Mouse (Mus musculus): Measurements from ENCODE around the gene Olfr317.
"Not testable (repeated sequence)": the region's sequence is repeated elsewhere in the genome, so short reads cannot be mapped to it uniquely, and the experiment has no call there.

Gene Olfr317

DNA sequence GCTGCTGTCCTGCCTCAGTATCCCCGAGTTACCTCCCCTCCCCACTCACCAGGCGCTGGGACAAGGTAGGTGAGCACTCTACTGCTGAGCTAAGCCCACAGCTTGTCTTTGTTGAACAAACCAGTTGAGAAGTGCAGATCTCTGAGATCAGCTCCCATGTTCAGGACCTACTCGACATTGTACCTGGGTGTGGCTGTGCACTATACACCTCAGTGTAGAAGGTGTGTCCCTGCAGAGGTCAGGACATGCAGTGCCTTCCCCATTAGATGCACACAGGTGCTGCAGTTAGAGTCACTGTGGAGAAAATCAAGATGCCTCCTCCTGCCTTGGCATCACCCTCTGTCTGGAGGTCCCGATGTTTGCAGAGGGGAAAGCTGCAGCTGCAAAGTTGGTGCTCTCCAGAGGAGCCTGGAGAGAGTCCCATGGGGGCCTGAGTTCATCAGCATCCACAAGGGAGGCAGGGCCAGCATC, at the start of gene Olfr317:
Gene Olfr317, minus strand, starts transcription at position 421 of the 471 bp plus-strand sequence.
- no peak for DNase-seq

GRCm38 (mm10) chr11:58788346-58788745, 49.3 kb upstream of the Olfr317 start:
- no peak for DNase-seq

- DNase-seq, result no peak
These were observed 48.6 kb upstream of the Olfr317 start for GRCm38 (mm10) chr11:58787651-58788050.

GRCm38 (mm10) chr11:58784182-58784581, 45.2 kb upstream of the Olfr317 start:
- no peak for DNase-seq

DNA sequence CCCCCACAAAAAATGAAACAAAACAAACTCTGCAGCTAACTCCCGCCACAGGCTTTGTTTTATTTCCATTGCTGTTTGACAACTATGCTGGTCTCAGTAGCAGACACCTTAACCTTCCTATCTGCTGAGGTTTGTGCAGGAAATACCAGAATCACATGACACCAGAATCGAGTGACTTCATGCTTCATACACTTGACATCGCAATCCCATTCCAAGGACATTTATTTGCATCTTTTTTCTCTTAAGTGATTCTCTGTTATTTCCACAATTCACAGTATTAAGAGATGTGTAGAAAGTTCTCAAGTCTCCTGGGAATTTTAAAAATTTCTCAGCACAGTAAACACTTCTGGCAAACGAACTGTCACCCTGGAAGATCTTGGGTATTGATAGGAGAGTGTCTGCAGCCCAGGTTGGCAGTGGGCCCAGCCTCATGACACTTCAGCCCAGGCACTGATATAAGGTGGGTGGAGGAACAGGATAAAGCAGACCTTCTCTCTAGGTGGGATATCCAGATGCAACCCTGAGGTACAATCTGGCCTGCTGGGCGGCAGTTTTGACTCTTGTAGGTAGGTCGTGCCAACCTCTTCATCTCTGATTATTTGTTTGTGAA, 43.6 kb upstream of the Olfr317 start, which contains the start of gene Olfr314:
Gene Olfr314, plus strand, starts transcription at position 473 of the 610 bp plus-strand sequence.
- DNase-seq, result no peak

DNA sequence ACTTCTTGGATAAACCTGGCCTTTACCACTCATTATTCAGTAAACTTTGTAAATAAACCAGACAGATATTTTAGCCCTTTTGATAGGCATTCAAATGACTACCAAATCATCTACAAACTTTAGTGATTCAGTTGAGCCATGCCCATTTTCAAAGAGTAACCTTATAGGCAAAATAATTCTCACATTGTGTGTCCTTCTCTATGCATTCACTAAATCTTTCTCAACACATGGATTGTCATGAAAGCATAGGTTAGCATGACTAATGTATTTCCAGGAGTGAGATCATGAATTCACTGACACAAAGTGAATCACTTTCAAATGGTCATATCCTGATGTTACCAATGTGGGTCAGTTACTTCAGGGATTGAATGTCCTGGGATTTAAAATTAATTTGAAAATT, 33.9 kb upstream of the Olfr317 start, which contains the start of gene Olfr315:
Gene Olfr315, plus strand, starts transcription at position 301 of the 400 bp plus-strand sequence.
- no peak for DNase-seq

DNA sequence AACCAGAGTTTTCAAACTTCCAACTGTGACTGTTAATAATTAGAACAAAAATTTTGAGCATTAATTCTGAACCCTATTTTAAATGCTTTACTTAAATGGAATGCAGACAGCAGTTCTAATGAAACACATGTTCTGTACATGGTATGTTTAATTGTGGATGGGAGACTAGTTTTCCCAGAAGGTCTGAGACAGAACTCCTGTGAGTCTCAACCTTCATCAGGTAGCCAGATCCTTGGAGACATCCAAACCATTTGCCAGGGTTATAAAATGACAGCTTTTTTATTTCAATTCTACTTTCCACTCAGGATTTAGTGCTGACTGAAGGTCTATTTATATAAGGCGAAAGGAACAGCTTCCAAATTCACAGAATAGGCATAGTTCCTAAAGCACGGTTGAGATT, 13.4 kb upstream of the Olfr317 start, which contains the start of gene Olfr316:
Gene Olfr316, plus strand, starts transcription at position 301 of the 400 bp plus-strand sequence.
- DNase-seq, result no peak

GRCm38 (mm10) chr11:58751096-58751495, 12.1 kb upstream of the Olfr317 start:
- DNase-seq, result not testable (repeated sequence)

GRCm38 (mm10) chr11:58733372-58733771, 5.6 kb downstream of the Olfr317 start:
- DNase-seq, result no peak

DNA sequence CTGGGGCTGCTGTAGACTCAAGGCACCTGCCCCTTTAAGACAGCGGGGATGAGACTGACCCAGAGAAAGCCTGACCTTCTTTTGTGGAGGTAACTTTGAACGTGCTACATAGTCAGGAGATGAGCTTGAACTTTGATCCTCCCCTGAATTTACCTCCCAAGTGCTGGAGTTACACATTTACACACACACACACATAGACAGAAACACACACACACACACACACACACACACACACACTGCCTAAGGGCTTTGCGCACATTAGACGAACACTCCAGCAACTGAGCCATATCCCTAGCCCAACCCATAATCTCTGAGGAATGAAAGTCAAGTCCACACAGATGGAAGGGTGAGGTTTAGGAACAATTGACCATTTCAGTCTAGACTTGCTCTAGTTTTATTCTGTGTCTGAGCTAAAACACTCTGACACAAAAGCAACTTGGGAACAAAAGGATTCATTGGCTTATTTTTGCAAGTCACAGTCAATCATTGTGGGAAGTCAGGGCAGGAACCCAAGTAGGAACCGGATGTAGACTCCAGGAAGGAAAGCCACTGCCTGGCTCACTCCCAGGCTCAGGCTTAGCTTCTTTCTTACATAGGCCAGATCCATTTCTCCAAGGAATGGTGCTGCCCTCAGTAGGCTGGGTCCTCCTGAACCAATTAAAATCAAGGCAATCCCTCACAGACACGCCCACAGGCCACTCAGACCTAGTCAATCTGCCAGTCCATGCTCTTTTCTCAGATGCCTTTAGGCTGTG, 10.9 kb downstream of the Olfr317 start:
- DNase-seq, result peak; percentile 61

GRCm38 (mm10) chr11:58723914-58724313, 15.1 kb downstream of the Olfr317 start, which contains the start of gene Olfr318:
TSS of gene Olfr318 (minus strand) at chr11:58724014.
- DNase-seq, result no peak

DNA sequence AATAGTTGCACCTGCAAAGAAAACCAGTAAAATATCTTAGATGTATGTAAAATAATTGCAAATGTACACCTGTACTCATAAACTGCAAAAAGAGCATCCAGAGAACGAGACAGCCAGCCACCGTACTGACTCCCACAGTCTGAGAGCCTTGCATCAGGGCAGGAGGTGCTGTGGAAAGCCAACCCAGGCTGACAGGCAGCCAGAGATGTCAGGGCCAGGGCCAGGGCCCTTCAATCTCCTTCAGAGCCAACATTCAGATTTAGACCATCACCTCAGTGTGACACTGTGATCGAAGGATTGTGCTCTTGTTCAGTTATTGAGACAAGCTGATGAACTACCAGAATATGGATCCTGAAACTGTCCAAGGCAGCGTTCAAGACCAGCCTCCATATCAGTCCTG, 19.3 kb downstream of the Olfr317 start:
- no peak for DNase-seq

GRCm38 (mm10) chr11:58717723-58718122, 21.3 kb downstream of the Olfr317 start:
- not testable (repeated sequence) for DNase-seq

DNA sequence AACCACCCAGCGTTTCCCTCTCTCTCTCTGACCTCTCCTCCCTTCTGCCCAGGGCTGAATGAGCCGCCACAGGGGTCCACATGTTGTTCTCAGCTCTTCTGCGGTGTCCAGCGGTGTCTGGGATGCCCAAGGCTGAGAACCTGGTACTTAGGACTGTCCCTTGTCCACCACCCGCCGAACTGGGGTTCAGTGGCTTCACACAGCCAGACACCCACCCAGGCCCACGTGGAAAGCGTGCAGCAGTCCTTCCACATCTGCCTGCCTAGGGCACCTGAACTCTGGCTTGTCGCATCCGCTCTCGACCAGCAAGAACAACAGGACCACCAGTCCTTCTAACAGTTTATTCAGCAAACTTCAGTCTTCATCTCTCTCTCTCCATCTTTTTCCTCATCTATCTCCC, 29.9 kb downstream of the Olfr317 start:
- no peak for DNase-seq

DNA sequence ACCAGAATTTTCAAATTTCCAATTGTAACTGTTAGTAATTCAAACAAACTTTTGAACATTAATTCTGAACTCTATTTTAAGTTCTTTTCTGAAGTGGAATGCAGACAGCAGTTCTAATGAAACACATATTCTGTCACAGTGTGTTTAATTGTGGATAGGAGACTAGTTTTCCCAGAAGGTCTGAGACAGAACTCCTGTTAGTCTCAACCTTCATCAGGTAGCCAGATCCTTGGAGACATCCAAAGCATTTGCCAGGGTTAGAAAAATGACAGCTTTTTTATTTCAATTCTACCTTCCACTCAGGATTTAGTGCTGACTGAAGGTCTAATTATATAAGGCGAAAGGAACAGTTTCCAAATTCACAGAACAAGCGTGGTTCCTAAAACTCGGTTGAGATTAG, 40.1 kb downstream of the Olfr317 start, which contains the start of gene Olfr319:
Gene Olfr319, plus strand, starts transcription at position 301 of the 400 bp plus-strand sequence.
- no peak for DNase-seq

Measured in kidney, adult 11 months (tissue).